ENCODE assay signal across 8 mouse cellular contexts in genomic region chr7:45406157-45407156, GRCm38 (mm10). TPM values are rescaled to one million over a fixed set of nuclear protein-coding genes. Genes with fewer than 3 reads are reported as not detected.
DNase-seq lines count a peak whose midpoint lies in the region; ATAC-seq lines count a peak whose summit lies in the region.

No protein-coding gene starts in this region.

- H3K27ac ChIP-seq in forebrain, embryonic 13.5 days, result no peak overlapping the region
- no peak overlapping the region for H3K27ac ChIP-seq in hindbrain, embryonic 12.5 days
- H3K27ac ChIP-seq in liver, embryonic 13.5 days, result no peak overlapping the region

- no peaks in the 10 kb centered on the region for H3K9me3 ChIP-seq in forebrain, embryonic 13.5 days (replicated peaks)
- H3K9me3 ChIP-seq in hindbrain, embryonic 12.5 days (replicated peaks), result 0 out of 2 replicates have a peak, but pooled peaks cover 3% of the 10 kb centered on the region
- H3K9me3 ChIP-seq in liver, embryonic 13.5 days (replicated peaks), result no peaks in the 10 kb centered on the region

- DNase-seq in kidney, adult 11 months, result peak; percentile 23
- DNase-seq in kidney, adult 9 months, result no peak
- DNase-seq in liver, embryonic 13.5 days, result no peak
- peak; percentile 82 for DNase-seq in skeletal muscle tissue, adult 2 months (ENCODE audit: low read depth, low spot score)
- no peak for DNase-seq in adipocyte (ENCODE audit: low spot score)
- DNase-seq in cerebellum, adult 11-12 months, result no peak

- H3K27me3 ChIP-seq in forebrain, embryonic 13.5 days, result peaks cover 76% of the 10 kb centered on the region
- H3K27me3 ChIP-seq in hindbrain, embryonic 12.5 days, result peaks cover 70% of the 10 kb centered on the region
- peaks cover 75% of the 10 kb centered on the region for H3K27me3 ChIP-seq in liver, embryonic 13.5 days

- no peaks in the 10 kb centered on the region for H3K36me3 ChIP-seq in forebrain, embryonic 13.5 days (ENCODE audit: poor library complexity, severe bottlenecking)
- H3K36me3 ChIP-seq in hindbrain, embryonic 12.5 days, result no peaks in the 10 kb centered on the region
- no peaks in the 10 kb centered on the region for H3K36me3 ChIP-seq in liver, embryonic 13.5 days

- peak overlapping the region; percentile 29 for H3K4me3 ChIP-seq in forebrain, embryonic 13.5 days
- H3K4me3 ChIP-seq in hindbrain, embryonic 12.5 days, result peak overlapping the region; percentile 34
- peak overlapping the region; percentile 44 for H3K4me3 ChIP-seq in liver, embryonic 13.5 days (replicated peaks)

- H3K4me2 ChIP-seq in forebrain, embryonic 13.5 days, result peak overlapping the region; percentile 52
- peak overlapping the region; percentile 48 for H3K4me2 ChIP-seq in hindbrain, embryonic 12.5 days (replicated peaks)
- peak overlapping the region; percentile 58 for H3K4me2 ChIP-seq in liver, embryonic 13.5 days

- peaks cover 11% of the 10 kb centered on the region for H3K4me1 ChIP-seq in forebrain, embryonic 13.5 days
- H3K4me1 ChIP-seq in hindbrain, embryonic 12.5 days, result peaks cover 6% of the 10 kb centered on the region
- H3K4me1 ChIP-seq in liver, embryonic 13.5 days (replicated peaks), result peaks cover 16% of the 10 kb centered on the region

- H3K9ac ChIP-seq in forebrain, embryonic 13.5 days, result no peak overlapping the region
- H3K9ac ChIP-seq in hindbrain, embryonic 12.5 days, result peak overlapping the region; percentile 32
- H3K9ac ChIP-seq in liver, embryonic 13.5 days, result no peak overlapping the region

- 3% methylated on average over 113 of the region's 114 CpGs for WGBS in forebrain, embryonic 13.5 days
- 2% methylated on average over 112 of the region's 114 CpGs for WGBS in hindbrain, embryonic 12.5 days
- WGBS in liver, embryonic 13.5 days (ENCODE audit: insufficient replicate concordance), result 2% methylated on average over 113 of the region's 114 CpGs

- no peak for ATAC-seq in forebrain, embryonic 13.5 days
- ATAC-seq in hindbrain, embryonic 12.5 days (ENCODE audit: low FRiP score), result no peak
- ATAC-seq in liver, embryonic 13.5 days (ENCODE audit: low read depth), result no peak

RNA-seq across cellular contexts. Expression of gene Kcna7, which starts 1.0 kb away (rescaled TPM):
- not detected in 2 replicates for polyA plus RNA-seq in forebrain, embryonic 13.5 days (2015; fragmentation: Nextera tagmentation; extraction: Ambion mirVana)
- not detected in 2 replicates for polyA plus RNA-seq in hindbrain, embryonic 12.5 days (2016; fragmentation: Nextera tagmentation; extraction: Ambion mirVana)
- polyA plus RNA-seq in liver, embryonic 13.5 days (2015; fragmentation: Nextera tagmentation; extraction: Ambion mirVana), result not detected in 2 replicates

RNA-seq across cellular contexts. Expression of gene Ntf5, which starts 7.0 kb away (rescaled TPM):
- polyA plus RNA-seq in forebrain, embryonic 13.5 days (2015; fragmentation: Nextera tagmentation; extraction: Ambion mirVana), result not detected in 2 replicates
- polyA plus RNA-seq in hindbrain, embryonic 12.5 days (2016; fragmentation: Nextera tagmentation; extraction: Ambion mirVana), result 1.2 and 1.3 TPM in 2 replicates
- polyA plus RNA-seq in liver, embryonic 13.5 days (2015; fragmentation: Nextera tagmentation; extraction: Ambion mirVana), result 0.35 and 0.37 TPM in 2 replicates

RNA-seq across cellular contexts. Expression of gene Snrnp70, which starts 10.9 kb away (rescaled TPM):
- 250 and 254 TPM in 2 replicates for polyA plus RNA-seq in forebrain, embryonic 13.5 days (2015; fragmentation: Nextera tagmentation; extraction: Ambion mirVana)
- 285 and 300 TPM in 2 replicates for polyA plus RNA-seq in hindbrain, embryonic 12.5 days (2016; fragmentation: Nextera tagmentation; extraction: Ambion mirVana)
- 108 and 129 TPM in 2 replicates for polyA plus RNA-seq in liver, embryonic 13.5 days (2015; fragmentation: Nextera tagmentation; extraction: Ambion mirVana)

RNA-seq across cellular contexts. Expression of gene Lhb, which starts 14.2 kb away (rescaled TPM):
- 0.44 and 1.1 TPM in 2 replicates for polyA plus RNA-seq in forebrain, embryonic 13.5 days (2015; fragmentation: Nextera tagmentation; extraction: Ambion mirVana)
- 1.0 and 1.6 TPM in 2 replicates for polyA plus RNA-seq in hindbrain, embryonic 12.5 days (2016; fragmentation: Nextera tagmentation; extraction: Ambion mirVana)
- not detected in 2 replicates for polyA plus RNA-seq in liver, embryonic 13.5 days (2015; fragmentation: Nextera tagmentation; extraction: Ambion mirVana)

RNA-seq across cellular contexts. Expression of gene Gys1, which starts 28.2 kb away (rescaled TPM):
- 20.9 and 23.0 TPM in 2 replicates for polyA plus RNA-seq in forebrain, embryonic 13.5 days (2015; fragmentation: Nextera tagmentation; extraction: Ambion mirVana)
- polyA plus RNA-seq in hindbrain, embryonic 12.5 days (2016; fragmentation: Nextera tagmentation; extraction: Ambion mirVana), result 34.8 TPM in 2 replicates
- polyA plus RNA-seq in liver, embryonic 13.5 days (2015; fragmentation: Nextera tagmentation; extraction: Ambion mirVana), result 4.1 and 5.1 TPM in 2 replicates

Comparison
In these comparisons a context has a peak if more than half of its experiments do, and no peak if none do; other contexts are left out.
1. DNase-seq: peak in kidney, adult 11 months (single experiment) and skeletal muscle tissue, adult 2 months (single experiment); none in kidney, adult 9 months (single experiment), liver, embryonic 13.5 days (single experiment), adipocyte (single experiment) and cerebellum, adult 11-12 months (single experiment).
2. Peak in every context shown above with its lines, with median percentiles within 50 percentile points of each other: H3K4me2 ChIP-seq and H3K4me3 ChIP-seq.